Mouse (Mus musculus): Measurements from ENCODE around the gene Olfr169.
"Not testable (repeated sequence)": the region's sequence is repeated elsewhere in the genome, so short reads cannot be mapped to it uniquely, and the experiment has no call there.

Gene Olfr169

GRCm38 (mm10) chr16:19571709-19572108 is at the start of gene Olfr169:
Gene Olfr169 (minus strand): TSS chr16:19571809.
- DNase-seq (ENCODE audit: low spot score), result not testable (repeated sequence)

- not testable (repeated sequence) for DNase-seq (ENCODE audit: low spot score)
These were observed 40.2 kb upstream of the Olfr169 start, which contains the start of gene Olfr170 for GRCm38 (mm10) chr16:19611782-19612181. Gene Olfr170 (minus strand): TSS chr16:19611882.

- DNase-seq (ENCODE audit: low spot score), result no peak
These were observed 31.6 kb upstream of the Olfr169 start for GRCm38 (mm10) chr16:19603166-19603565.

GRCm38 (mm10) chr16:19553429-19553828 is 18.2 kb downstream of the Olfr169 start:
- DNase-seq (ENCODE audit: low spot score), result not testable (repeated sequence)

GRCm38 (mm10) chr16:19552246-19552645 is 19.4 kb downstream of the Olfr169 start:
- not testable (repeated sequence) for DNase-seq (ENCODE audit: low spot score)

- DNase-seq (ENCODE audit: low spot score), result no peak
These were observed 36.2 kb downstream of the Olfr169 start, which contains the start of gene Olfr168 for GRCm38 (mm10) chr16:19535455-19535854. Gene Olfr168 (minus strand): TSS chr16:19535555.

GRCm38 (mm10) chr16:19522166-19522565 is 49.4 kb downstream of the Olfr169 start, which contains the start of gene Olfr167:
Gene Olfr167 (minus strand): TSS chr16:19522266.
- DNase-seq (ENCODE audit: low spot score), result no peak
